Mouse (Mus musculus) heart, postnatal 4 days (tissue): ENCODE data around the gene Pacs2. TPM values are rescaled to one million over a fixed set of nuclear protein-coding genes. Genes with fewer than 3 reads are reported as not detected.

Experiments used
- DNase-seq: peaks from one replicate; pipeline ENCODE4 v3.0.0; 2021
- total RNA-seq, 2 experiments: library from RNA; stranded (reverse); gene quantifications; 2 replicates each; pipeline ENCODE4 v1.2.3; 2021

Pacs2 gene
- total RNA-seq, 2 experiments from 2014 or later: 31.8 to 33.4 TPM

- DNase-seq: no peak
These were observed 75.7 kb downstream of the Pacs2 start for GRCm38 (mm10) chr12:113090053-113090452.

GRCm38 (mm10) chr12:113097040-113097439, 82.7 kb downstream of the Pacs2 start:
- no peak for DNase-seq

GRCm38 (mm10) chr12:113097749-113098281, 83.5 kb downstream of the Pacs2 start, which contains the start of gene Mta1:
Gene Mta1, plus strand, starts transcription at chr12:113098278.
- peak; percentile 59 for DNase-seq

- no peak for DNase-seq
These were observed 84.3 kb downstream of the Pacs2 start for GRCm38 (mm10) chr12:113098530-113099151.

GRCm38 (mm10) chr12:113099470-113100237, 85.3 kb downstream of the Pacs2 start:
- no peak for DNase-seq

- DNase-seq: peak; percentile 70
These were observed 86.3 kb downstream of the Pacs2 start for GRCm38 (mm10) chr12:113100448-113101076.

- no peak for DNase-seq
These were observed 87.1 kb downstream of the Pacs2 start for GRCm38 (mm10) chr12:113101251-113101960.

- peak; percentile 72 for DNase-seq
These were observed 88.2 kb downstream of the Pacs2 start for GRCm38 (mm10) chr12:113102461-113102860.

- no peak for DNase-seq
These were observed 89.6 kb downstream of the Pacs2 start for GRCm38 (mm10) chr12:113103846-113104451.

- DNase-seq: no peak
These were observed 92.1 kb downstream of the Pacs2 start for GRCm38 (mm10) chr12:113106386-113106785.

GRCm38 (mm10) chr12:113107431-113108124, 93.3 kb downstream of the Pacs2 start:
- no peak for DNase-seq

- no peak for DNase-seq
These were observed 94.4 kb downstream of the Pacs2 start for GRCm38 (mm10) chr12:113108528-113109283.

- no peak for DNase-seq
These were observed 95.5 kb downstream of the Pacs2 start for GRCm38 (mm10) chr12:113109801-113110200.

- DNase-seq: no peak
These were observed 99.8 kb downstream of the Pacs2 start for GRCm38 (mm10) chr12:113114141-113114540.

GRCm38 (mm10) chr12:113114856-113115538, 100.7 kb downstream of the Pacs2 start:
- DNase-seq: no peak

GRCm38 (mm10) chr12:113119516-113120410, 105.5 kb downstream of the Pacs2 start:
- peak; percentile 92 for DNase-seq
